Mouse (Mus musculus) cerebellum, adult 2 months (tissue): ENCODE measurements around the gene Ehbp1l1. TPM values are rescaled to one million over a fixed set of nuclear protein-coding genes. Genes with fewer than 3 reads are reported as not detected.

ENCODE experiments used
- DNase-seq, 2 experiments: peaks; one replicate each; pipeline ENCODE4 v3.0.0; 2021
- H3K27ac ChIP-seq: fragments of 200-500 bp; 2 replicates; pipeline ENCODE4 v1.5.1; 2012; ENCODE audit warnings: low read length, control low read depth, inconsistent platforms; ENCODE audit not compliant: insufficient read depth
- H3K27me3 ChIP-seq: fragments of 200-500 bp; 2 replicates; pipeline ENCODE4 v1.6.1; 2012; ENCODE audit warnings: inconsistent platforms, mild to moderate bottlenecking, low read length, moderate library complexity; ENCODE audit not compliant: control insufficient read depth, insufficient read depth
- H3K4me1 ChIP-seq: fragments of 200-500 bp; 2 replicates; pipeline ENCODE4 v1.6.1; 2011; ENCODE audit warnings: low read length; ENCODE audit not compliant: control insufficient read depth, insufficient read depth
- H3K4me3 ChIP-seq: fragments of 200-500 bp; replicated peaks from 2 replicates; pipeline ENCODE3; 2011; ENCODE audit warnings: mild to moderate bottlenecking, low read depth, low read length, control low read depth; ENCODE audit not compliant: insufficient read depth
- CTCF ChIP-seq: fragments of 200-500 bp; IDR thresholded peaks from 2 replicates; pipeline ENCODE4 v1.5.1; 2011; ENCODE audit warnings: low read depth, mild to moderate bottlenecking, control low read depth, low read length, moderate library complexity, borderline replicate concordance; ENCODE audit not compliant: insufficient read depth
- POLR2A ChIP-seq: fragments of 200-500 bp; IDR thresholded peaks from 2 replicates; pipeline ENCODE4 v1.6.1; 2011; ENCODE audit warnings: low read length, control low read depth, borderline replicate concordance; ENCODE audit not compliant: insufficient read depth
- WGBS: fragments of 180-500 bp; shearing (Covaris S2); methylation state at CpG from one replicate; pipeline ENCODE4 v1.1.7; 2018; 5-methylcytosine and 5-hydroxymethylcytosine counted together
- polyA plus RNA-seq: library from polyadenylated mRNA; depleted of rRNA; stranded (reverse); fragments of >200 nt; gene quantifications from 2 replicates; pipeline ENCODE4 v1.2.3, GENCODE M21; 2012

Gene Ehbp1l1
- polyA plus RNA-seq, 1 experiment: 13.1 TPM

- Histone ChIP-seq H3K27ac (peak overlapping the region; percentile 65; the same call in 1 of the 2 replicates), H3K4me3 (no peak overlapping the region), H3K27me3 (no peaks in the 10 kb centered on the region), H3K4me1 (peaks cover 32% of the 10 kb centered on the region)
- 46% methylated on average over 10 of the region's 10 CpGs for WGBS
- no peak for DNase-seq
- no peak for TF ChIP-seq CTCF
- TF ChIP-seq POLR2A: no peak
Observed at GRCm38 (mm10) chr19:5692913-5693396, 33.2 kb downstream of the Ehbp1l1 start.

- peaks cover 37% of the 10 kb centered on the region for H3K4me1 ChIP-seq
- no peaks in the 10 kb centered on the region for H3K27me3 ChIP-seq
- no peak for DNase-seq
- H3K27ac ChIP-seq: peak overlapping the region; percentile 65; the same call in 1 of the 2 replicates
- H3K4me3 ChIP-seq: peak overlapping the region; percentile 8
- 52% methylated on average over 10 of the region's 10 CpGs for WGBS
- TF ChIP-seq POLR2A: no peak
- no peak for TF ChIP-seq CTCF
Observed at GRCm38 (mm10) chr19:5692086-5692912, 33.8 kb downstream of the Ehbp1l1 start.

DNA sequence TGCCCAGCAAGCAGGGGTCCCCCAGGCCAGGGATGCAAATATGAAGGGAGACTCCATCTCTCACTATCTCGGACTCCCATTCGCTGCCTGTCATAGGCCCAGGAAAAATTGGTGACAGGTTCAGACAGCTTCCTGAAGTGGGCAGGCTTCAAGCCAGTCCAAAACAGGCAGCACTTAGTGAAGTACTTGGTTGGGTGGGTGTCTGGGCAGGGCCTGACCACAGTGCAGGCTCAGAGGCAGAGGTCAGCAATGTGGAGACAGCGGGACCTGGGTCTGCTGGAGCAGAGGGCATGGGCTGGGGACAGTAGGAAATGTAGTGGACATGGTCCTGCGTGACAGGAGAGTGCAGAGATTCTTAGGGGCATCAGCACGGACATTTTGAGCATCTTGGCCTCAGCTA, 34.5 kb downstream of the Ehbp1l1 start:
- peak overlapping the region; percentile 8 for H3K4me3 ChIP-seq
- H3K4me1 ChIP-seq: peaks cover 39% of the 10 kb centered on the region
- peak overlapping the region; percentile 63; the same call in 1 of the 2 replicates for H3K27ac ChIP-seq
- DNase-seq: no peak
- H3K27me3 ChIP-seq: no peaks in the 10 kb centered on the region
- 66% methylated on average over 5 of the region's 5 CpGs for WGBS
- no peak for TF ChIP-seq POLR2A
- no peak for TF ChIP-seq CTCF

GRCm38 (mm10) chr19:5690343-5690735, 35.8 kb downstream of the Ehbp1l1 start:
- peak overlapping the region; percentile 70; the same call in 1 of the 2 replicates for H3K27ac ChIP-seq
- peak overlapping the region; percentile 82 for H3K4me3 ChIP-seq
- H3K4me1 ChIP-seq: peaks cover 39% of the 10 kb centered on the region
- DNase-seq: peak; percentile 44 to 51
- H3K27me3 ChIP-seq: no peaks in the 10 kb centered on the region
- WGBS: 10% methylated on average over 15 of the region's 15 CpGs
- no peak for TF ChIP-seq CTCF
- no peak for TF ChIP-seq POLR2A

DNA sequence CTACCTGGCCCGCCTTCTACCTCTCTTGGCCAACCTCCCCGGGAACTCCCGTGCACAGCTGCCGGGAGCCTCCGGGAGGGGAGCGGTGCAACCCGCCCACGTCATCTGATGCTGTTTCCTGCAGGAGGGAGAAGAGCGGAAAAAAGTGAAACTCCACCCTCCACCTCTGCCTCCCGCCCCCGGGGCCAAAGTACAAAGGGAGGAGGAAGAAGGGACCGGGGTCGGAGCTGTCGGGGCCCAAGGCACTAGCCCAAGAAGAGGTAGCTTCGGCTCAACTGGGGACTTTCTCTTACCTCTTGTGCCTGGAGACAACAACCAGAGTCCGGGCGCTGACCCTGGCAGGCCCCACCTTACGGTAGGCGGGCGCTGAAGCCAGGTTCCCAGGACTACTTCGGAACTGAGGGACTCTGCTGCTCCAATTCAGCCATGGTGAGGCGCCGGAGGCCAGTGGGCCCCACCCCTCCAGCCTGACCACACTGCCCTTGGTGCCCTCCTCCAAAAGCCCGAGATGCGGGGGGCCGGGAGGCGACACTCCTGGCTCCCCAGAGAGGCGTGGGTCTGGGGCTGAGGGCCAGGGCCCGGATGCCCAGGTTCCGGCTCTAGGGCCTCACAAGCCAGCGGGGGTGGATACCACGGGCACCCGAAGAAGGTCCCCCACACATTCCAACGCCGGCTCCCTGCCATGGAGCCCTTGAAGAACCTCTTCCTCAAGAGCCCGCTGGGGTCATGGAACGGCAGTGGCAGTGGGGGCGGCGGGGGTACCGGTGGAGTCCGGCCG, 36.4 kb downstream of the Ehbp1l1 start:
- Histone ChIP-seq H3K4me1 (peaks cover 39% of the 10 kb centered on the region), H3K4me3 (peak overlapping the region; percentile 82), H3K27me3 (no peaks in the 10 kb centered on the region), H3K27ac (peak overlapping the region; percentile 70)
- WGBS: 2% methylated on average over 42 of the region's 42 CpGs
- peak; percentile 75 to 78 for DNase-seq
- no peak for TF ChIP-seq CTCF
- TF ChIP-seq POLR2A: no peak

GRCm38 (mm10) chr19:5689088-5689428, 37.1 kb downstream of the Ehbp1l1 start:
- DNase-seq: no peak
- WGBS: under 1% methylated on average over 7 of the region's 7 CpGs
- Histone ChIP-seq H3K4me1 (peaks cover 39% of the 10 kb centered on the region), H3K27me3 (no peaks in the 10 kb centered on the region), H3K27ac (peak overlapping the region; percentile 70), H3K4me3 (peak overlapping the region; percentile 82)
- TF ChIP-seq POLR2A (no peak), CTCF (no peak)

GRCm38 (mm10) chr19:5688200-5689087, 37.7 kb downstream of the Ehbp1l1 start, which contains the start of the genes Map3k11 and Pcnx3:
Gene Map3k11 (plus strand): TSS chr19:5688742.
Gene Pcnx3 (minus strand): TSS chr19:5688908.
- Histone ChIP-seq H3K27ac (peak within 1 kb of the TSS; percentile 70), H3K27me3 (no peaks in the 10 kb centered on the region), H3K4me1 (peaks cover 34% of the 10 kb centered on the region), H3K4me3 (peak within 1 kb of the TSS; percentile 82)
- under 1% methylated on average over 69 of the region's 69 CpGs for WGBS
- DNase-seq: peak; percentile 98 to 99
- no peak for TF ChIP-seq CTCF
- peak; percentile 62; the same call in 1 of the 2 replicates for TF ChIP-seq POLR2A
